Mouse (Mus musculus): ENCODE data around the gene Rcn3.

DNA sequence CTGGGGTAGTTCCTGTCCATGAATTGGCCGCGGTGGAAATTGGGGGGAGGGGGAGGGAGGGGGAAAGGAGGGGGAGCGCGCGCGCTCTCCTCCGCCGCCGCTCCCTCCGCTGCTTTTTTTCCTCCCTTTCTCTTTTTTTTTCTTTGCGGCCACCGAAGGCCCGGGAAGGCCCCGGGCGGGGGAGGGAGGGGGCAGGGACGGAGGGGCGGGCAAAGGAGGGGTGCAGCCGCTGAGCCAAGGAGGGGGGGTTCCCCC is 39.2 kb downstream of the Rcn3 start, which contains the start of gene Prr12:
- no peak for TF ChIP-seq PAX5 (IDR thresholded peaks at IDR 0.05; ENCODE audit: low read length)
- no peak for TF ChIP-seq ZMIZ1 (IDR thresholded peaks at IDR 0.05; ENCODE audit: low read depth, low read length)
- TF ChIP-seq HCFC1 (IDR thresholded peaks at IDR 0.05; ENCODE audit: low read depth, low read length) = no peak
- TF ChIP-seq MAZ (IDR thresholded peaks at IDR 0.05; ENCODE audit: low read depth, low read length) = no peak

Data from CH12.LX (cell line).